Mouse (Mus musculus): Measurements from ENCODE around the gene Tpk1. TPM values are rescaled to one million over a fixed set of nuclear protein-coding genes. Genes with fewer than 3 reads are reported as not detected.
A peak's percentile ranks its signal among the peaks of the same experiment; 100 is the strongest.

Gene Tpk1
- total and polyA plus RNA-seq, 3 experiments: 3.5 to 12.6 TPM; not detected in 1

GRCm38 (mm10) chr6:43347637-43348036 lies 318.4 kb downstream of the Tpk1 start:
- Histone ChIP-seq H3K4me3 (ENCODE audit: control insufficient read depth in 1 of 2, insufficient read depth in 1 of 2, low read depth in 2 of 2, low read length in 2 of 2) (no peak overlapping the region), H3K4me1 (ENCODE audit: control insufficient read depth in 1 of 2, insufficient read depth in 2 of 2, low read length in 2 of 2) (no peaks in the 10 kb centered on the region)

GRCm38 (mm10) chr6:43343006-43343405 lies 323.1 kb downstream of the Tpk1 start:
- Histone ChIP-seq H3K27me3 (ENCODE audit: control insufficient read depth in 1 of 2, insufficient read depth in 2 of 2, low read length in 2 of 2) (no peaks in the 10 kb centered on the region), H3K79me2 (ENCODE audit: control insufficient read depth, insufficient read depth, low read length, poor library complexity) (no peaks in the 10 kb centered on the region), H3K9me3 (replicated peaks; ENCODE audit: insufficient read depth, low read length) (no peaks in the 10 kb centered on the region), H3K36me3 (ENCODE audit: control insufficient read depth in 1 of 2, insufficient read depth in 2 of 2, low read length in 2 of 2) (no peaks in the 10 kb centered on the region), H3K4me3 (ENCODE audit: control insufficient read depth in 1 of 2, insufficient read depth in 1 of 2, low read depth in 2 of 2, low read length in 2 of 2) (no peak overlapping the region), H3K27ac (ENCODE audit: control insufficient read depth, low read depth, low read length) (no peak overlapping the region), H3K4me1 (ENCODE audit: control insufficient read depth in 1 of 2, insufficient read depth in 2 of 2, low read length in 2 of 2) (no peaks in the 10 kb centered on the region), H3K9ac (ENCODE audit: control insufficient read depth, low read depth, low read length, poor library complexity, severe bottlenecking) (no peak overlapping the region)
- no peak for DNase-seq (ENCODE audit: low read depth, low spot score)
- no peak for TF ChIP-seq CTCF (IDR thresholded peaks at IDR 0.05 in 2 of 3, conservative IDR thresholded peaks at IDR 0.05 in 1 of 3; ENCODE audit: control insufficient read depth in 1 of 3, insufficient read depth in 1 of 3, low read depth in 2 of 3, low read length in 3 of 3, poor library complexity in 1 of 3, severe bottlenecking in 1 of 3)
- TF ChIP-seq MAX (IDR thresholded peaks at IDR 0.05; ENCODE audit: low read length): no peak
- no peak for TF ChIP-seq POLR2A (IDR thresholded peaks at IDR 0.05; ENCODE audit: control insufficient read depth in 1 of 2, insufficient read depth in 1 of 2, low read depth in 1 of 2, low read length in 2 of 2, poor library complexity in 1 of 2)
- no peak for TF ChIP-seq TAL1 (IDR thresholded peaks at IDR 0.05; ENCODE audit: low read length)
- TF ChIP-seq MEF2A (IDR thresholded peaks at IDR 0.05; ENCODE audit: extremely low read depth, insufficient replicate concordance, low read depth, low read length, poor library complexity, severe bottlenecking): no peak
- TF ChIP-seq ZKSCAN1 (IDR thresholded peaks at IDR 0.05; ENCODE audit: low read depth, low read length): no peak
- TF ChIP-seq JUND (IDR thresholded peaks at IDR 0.05; ENCODE audit: low read depth, low read length): no peak
- no peak for TF ChIP-seq UBTF (IDR thresholded peaks at IDR 0.05; ENCODE audit: borderline replicate concordance, insufficient read depth, low read depth, low read length)
- no peak for TF ChIP-seq ZMIZ1 (IDR thresholded peaks at IDR 0.05; ENCODE audit: low read depth, low read length)
- TF ChIP-seq NRF1 (IDR thresholded peaks at IDR 0.05; ENCODE audit: insufficient read depth, low read depth, low read length, poor library complexity, severe bottlenecking): no peak
- no peak for TF ChIP-seq POLR2AphosphoS5 (IDR thresholded peaks at IDR 0.05; ENCODE audit: borderline replicate concordance, low read depth, low read length)
- no peak for TF ChIP-seq BHLHE40 (IDR thresholded peaks at IDR 0.05; ENCODE audit: borderline replicate concordance, low read depth, low read length)
- no peak for TF ChIP-seq KAT2A (conservative IDR thresholded peaks at IDR 0.05; ENCODE audit: low read depth, low read length)
- TF ChIP-seq RCOR1 (IDR thresholded peaks at IDR 0.05; ENCODE audit: low read depth, low read length): no peak
- no peak for TF ChIP-seq MXI1 (IDR thresholded peaks at IDR 0.05; ENCODE audit: low read depth, low read length)
- no peak for TF ChIP-seq MYB (IDR thresholded peaks at IDR 0.05; ENCODE audit: low read depth, low read length)

More at GRCm38 (mm10) chr6:43347637-43348036, 318.4 kb downstream of the Tpk1 start:
- TF ChIP-seq ZC3H11A (IDR thresholded peaks at IDR 0.05; ENCODE audit: low read depth, low read length) (peak; percentile 45; the same call in 1 of the 2 replicates), CTCF (IDR thresholded peaks at IDR 0.05 in 2 of 3, conservative IDR thresholded peaks at IDR 0.05 in 1 of 3; ENCODE audit: control insufficient read depth in 1 of 3, insufficient read depth in 1 of 3, low read depth in 2 of 3, low read length in 3 of 3, poor library complexity in 1 of 3, severe bottlenecking in 1 of 3) (peak in 2 of 3 experiments; percentile 10 to 46; a peak in 2 of 6 replicates), POLR2A (IDR thresholded peaks at IDR 0.05; ENCODE audit: control insufficient read depth in 1 of 2, insufficient read depth in 1 of 2, low read depth in 1 of 2, low read length in 2 of 2, poor library complexity in 1 of 2) (no peak), SMC3 (IDR thresholded peaks at IDR 0.05; ENCODE audit: low read depth, low read length) (peak; percentile 53), RAD21 (IDR thresholded peaks at IDR 0.05; ENCODE audit: low read depth, low read length) (peak; percentile 63)
- peak; percentile 26 for DNase-seq (ENCODE audit: low read depth, low spot score)
- H3K9ac ChIP-seq (ENCODE audit: control insufficient read depth, low read depth, low read length, poor library complexity, severe bottlenecking): no peak overlapping the region
- no peaks in the 10 kb centered on the region for H3K9me3 ChIP-seq (replicated peaks; ENCODE audit: insufficient read depth, low read length)
- no peak overlapping the region for H3K27ac ChIP-seq (ENCODE audit: control insufficient read depth, low read depth, low read length)
- H3K79me2 ChIP-seq (ENCODE audit: control insufficient read depth, insufficient read depth, low read length, poor library complexity): no peaks in the 10 kb centered on the region
- no peaks in the 10 kb centered on the region for H3K27me3 ChIP-seq (ENCODE audit: control insufficient read depth in 1 of 2, insufficient read depth in 2 of 2, low read length in 2 of 2)
- no peaks in the 10 kb centered on the region for H3K36me3 ChIP-seq (ENCODE audit: control insufficient read depth in 1 of 2, insufficient read depth in 2 of 2, low read length in 2 of 2)
